Mouse (Mus musculus): ENCODE data around the gene Car12. TPM values are rescaled to one million over a fixed set of nuclear protein-coding genes. Genes with fewer than 3 reads are reported as not detected.

The Car12 gene
- polyA plus RNA-seq, 1 experiment from 2014 or later: 0.63 TPM

Other genes starting within 250 kb of the Car12 start
- gene Fbxl22, start 199.1 kb upstream of the Car12 start, polyA plus RNA-seq (2014; fragmentation: Nextera tagmentation; extraction: Ambion mirVana): 1.3 and 1.5 TPM in 2 replicates
- 73.7 and 83.0 TPM in 2 replicates for gene Usp3, start 120.5 kb upstream of the Car12 start, polyA plus RNA-seq (2014; fragmentation: Nextera tagmentation; extraction: Ambion mirVana)
- gene Aph1b, start 81.8 kb downstream of the Car12 start, polyA plus RNA-seq (2014; fragmentation: Nextera tagmentation; extraction: Ambion mirVana): 27.4 and 29.3 TPM in 2 replicates
- gene Gm10647, start 83.4 kb downstream of the Car12 start, polyA plus RNA-seq (2014; fragmentation: Nextera tagmentation; extraction: Ambion mirVana): 0.30 and 0.80 TPM in 2 replicates
- gene Aph1c, start 121.0 kb downstream of the Car12 start, polyA plus RNA-seq (2014; fragmentation: Nextera tagmentation; extraction: Ambion mirVana): 2.3 and 4.0 TPM in 2 replicates
- gene Rab8b, start 206.0 kb downstream of the Car12 start, polyA plus RNA-seq (2014; fragmentation: Nextera tagmentation; extraction: Ambion mirVana): 35.5 and 41.1 TPM in 2 replicates
- gene Rps27l, start 232.4 kb downstream of the Car12 start, polyA plus RNA-seq (2014; fragmentation: Nextera tagmentation; extraction: Ambion mirVana): 188 and 216 TPM in 2 replicates